Mouse (Mus musculus): ENCODE measurements at regions not wholly inside any gene's neighbourhood (a gene's known extent, or its start where the extent isn't known, plus 50 kb on each side); places are given as distances from the start of the nearest gene placed in this dataset.

- no peak for TF ChIP-seq CTCF (IDR thresholded peaks at IDR 0.05; ENCODE audit: low read depth, low read length)
- no peak for TF ChIP-seq POLR2A (IDR thresholded peaks at IDR 0.05; ENCODE audit: insufficient read depth, low read length)
Measured at GRCm38 (mm10) chr13:51979301-51979977, 133.0 kb downstream of the Gadd45g start.

All from ES-Bruce4 (cell line).